Mouse (Mus musculus) cerebellum, adult 2 months (tissue): ENCODE results near the gene Elovl2. TPM values are rescaled to one million over a fixed set of nuclear protein-coding genes. Genes with fewer than 3 reads are reported as not detected.
"Not testable (repeated sequence)": the region's sequence is repeated elsewhere in the genome, so short reads cannot be mapped to it uniquely, and the experiment has no call there.

ENCODE experiments used
- DNase-seq, 2 experiments: peaks; one replicate each; pipeline ENCODE4 v3.0.0; 2021
- H3K27ac ChIP-seq: fragments of 200-500 bp; 2 replicates; pipeline ENCODE4 v1.5.1; 2012; ENCODE audit warnings: low read length, control low read depth, inconsistent platforms; ENCODE audit not compliant: insufficient read depth
- H3K27me3 ChIP-seq: fragments of 200-500 bp; 2 replicates; pipeline ENCODE4 v1.6.1; 2012; ENCODE audit warnings: inconsistent platforms, mild to moderate bottlenecking, low read length, moderate library complexity; ENCODE audit not compliant: control insufficient read depth, insufficient read depth
- H3K4me1 ChIP-seq: fragments of 200-500 bp; 2 replicates; pipeline ENCODE4 v1.6.1; 2011; ENCODE audit warnings: low read length; ENCODE audit not compliant: control insufficient read depth, insufficient read depth
- H3K4me3 ChIP-seq: fragments of 200-500 bp; replicated peaks from 2 replicates; pipeline ENCODE3; 2011; ENCODE audit warnings: mild to moderate bottlenecking, low read depth, low read length, control low read depth; ENCODE audit not compliant: insufficient read depth
- CTCF ChIP-seq: fragments of 200-500 bp; IDR thresholded peaks from 2 replicates; pipeline ENCODE4 v1.5.1; 2011; ENCODE audit warnings: low read depth, mild to moderate bottlenecking, control low read depth, low read length, moderate library complexity, borderline replicate concordance; ENCODE audit not compliant: insufficient read depth
- POLR2A ChIP-seq: fragments of 200-500 bp; IDR thresholded peaks from 2 replicates; pipeline ENCODE4 v1.6.1; 2011; ENCODE audit warnings: low read length, control low read depth, borderline replicate concordance; ENCODE audit not compliant: insufficient read depth
- WGBS: fragments of 180-500 bp; shearing (Covaris S2); methylation state at CpG from one replicate; pipeline ENCODE4 v1.1.7; 2018; 5-methylcytosine and 5-hydroxymethylcytosine counted together
- polyA plus RNA-seq: library from polyadenylated mRNA; depleted of rRNA; stranded (reverse); fragments of >200 nt; gene quantifications from 2 replicates; pipeline ENCODE4 v1.2.3, GENCODE M21; 2012

The Elovl2 gene
- polyA plus RNA-seq, 1 experiment = 18.5 TPM

DNA sequence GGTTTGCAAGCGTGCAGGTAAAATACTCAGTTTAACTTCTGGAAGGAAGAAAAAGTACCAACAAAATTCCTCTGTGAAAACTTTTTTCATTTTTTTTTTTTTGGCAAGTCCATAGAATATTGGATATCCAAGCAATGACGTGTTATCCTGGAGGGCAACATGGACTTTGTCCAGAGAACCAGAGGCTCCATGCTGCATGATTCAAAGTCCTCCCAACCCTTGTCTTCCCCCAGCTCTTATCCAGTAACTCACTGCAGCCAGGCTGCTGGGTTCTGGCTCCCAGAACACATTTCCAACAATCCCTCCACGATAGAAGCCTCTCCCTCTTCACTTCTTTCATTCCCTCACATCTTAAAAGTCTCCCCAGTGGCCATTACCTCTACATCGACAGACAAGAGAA lies 8.9 kb downstream of the Elovl2 start:
- DNase-seq = no peak
- H3K4me3 ChIP-seq = no peak overlapping the region
- no peak overlapping the region for H3K27ac ChIP-seq
- no peaks in the 10 kb centered on the region for H3K27me3 ChIP-seq
- no peak for TF ChIP-seq POLR2A
- TF ChIP-seq CTCF = no peak
- H3K4me1 ChIP-seq = no peaks in the 10 kb centered on the region
- WGBS = 79% methylated on average over 4 of the region's 4 CpGs

DNA sequence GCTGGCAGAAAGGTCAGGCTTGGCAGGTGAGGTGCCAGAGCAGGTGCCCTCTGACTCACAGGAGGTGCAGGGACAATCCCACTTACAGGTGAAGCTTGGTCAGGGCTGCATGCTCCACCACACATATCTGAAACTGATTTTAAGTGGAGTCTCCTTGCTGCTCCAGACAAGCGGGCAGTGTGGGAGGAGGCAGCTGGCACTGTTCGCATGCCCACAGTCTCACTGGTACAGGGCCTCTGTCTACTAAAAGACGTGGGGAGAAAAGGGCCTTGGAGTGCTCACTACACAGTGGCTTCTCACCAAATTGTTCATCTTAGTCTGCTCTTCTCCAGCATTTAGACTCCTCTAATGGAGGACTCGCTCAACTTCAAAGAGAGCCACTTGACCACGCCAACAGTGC lies 14.0 kb downstream of the Elovl2 start:
- Histone ChIP-seq H3K4me1 (no peaks in the 10 kb centered on the region), H3K27me3 (no peaks in the 10 kb centered on the region), H3K4me3 (no peak overlapping the region), H3K27ac (no peak overlapping the region)
- WGBS = 71% methylated on average over 5 of the region's 5 CpGs
- no peak for DNase-seq
- TF ChIP-seq CTCF = no peak
- TF ChIP-seq POLR2A = no peak

DNA sequence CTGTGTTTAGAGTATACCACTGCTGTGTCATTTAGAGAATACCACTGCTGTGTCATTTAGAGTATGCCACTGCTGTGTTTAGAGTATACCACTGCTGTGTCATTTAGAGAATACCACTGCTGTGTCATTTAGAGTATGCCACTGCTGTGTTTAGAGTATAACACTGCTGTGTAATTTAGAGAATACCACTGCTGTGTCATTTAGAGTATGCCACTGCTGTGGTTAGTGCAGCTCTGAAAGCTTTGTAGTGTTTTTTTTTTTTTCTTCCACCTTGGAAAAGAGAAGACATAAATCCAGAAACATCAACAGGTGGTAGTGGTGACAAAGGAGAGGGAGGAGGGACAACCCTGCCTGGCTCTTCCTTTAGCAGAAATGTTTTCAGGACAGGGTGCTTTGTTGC lies 14.6 kb downstream of the Elovl2 start:
- H3K27me3 ChIP-seq, H3K4me3 ChIP-seq, H3K4me1 ChIP-seq, H3K27ac ChIP-seq, DNase-seq: not testable (repeated sequence)

DNA sequence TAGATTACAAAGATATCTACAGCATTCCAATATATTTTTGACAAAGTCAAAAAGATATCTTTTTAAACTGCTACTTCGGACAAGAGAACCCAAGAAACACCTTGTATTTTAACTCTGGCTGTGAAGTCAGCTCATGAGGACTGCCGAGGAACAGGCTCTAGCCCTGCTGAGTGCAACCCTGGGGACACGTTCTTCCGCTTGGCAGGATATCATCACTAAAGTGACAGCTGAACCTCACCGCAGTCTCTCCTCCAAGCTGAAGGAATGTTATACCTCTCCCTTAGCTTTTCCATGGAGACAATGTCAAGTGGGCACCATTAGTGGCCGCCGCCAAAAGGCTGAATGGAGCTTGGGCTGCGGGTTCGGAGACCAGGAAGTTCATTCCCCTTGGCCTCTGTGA lies 16.5 kb downstream of the Elovl2 start:
- Histone ChIP-seq H3K27ac (no peak overlapping the region), H3K27me3 (no peaks in the 10 kb centered on the region), H3K4me1 (no peaks in the 10 kb centered on the region), H3K4me3 (no peak overlapping the region)
- TF ChIP-seq POLR2A = no peak
- TF ChIP-seq CTCF = no peak
- 42% methylated on average over 9 of the region's 9 CpGs for WGBS
- no peak for DNase-seq

DNA sequence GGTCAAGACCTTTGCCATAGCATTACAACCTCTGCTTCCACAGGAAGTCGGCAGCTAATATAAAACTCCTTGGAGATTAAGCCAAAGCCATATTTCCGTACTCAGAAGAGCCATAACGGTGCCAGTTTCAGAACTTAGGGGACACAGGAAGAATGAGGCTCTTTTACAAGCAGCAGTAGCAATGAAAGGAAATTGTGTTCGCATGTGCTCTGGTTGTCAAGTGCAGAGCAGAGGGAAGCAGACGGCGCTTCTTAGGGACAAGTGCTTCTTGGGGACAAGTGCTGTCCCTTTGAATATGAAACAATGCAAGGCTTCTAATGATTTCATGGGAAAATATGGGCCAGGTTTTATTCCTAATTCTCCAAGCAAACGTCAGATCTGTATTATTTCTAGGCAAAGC lies 16.9 kb downstream of the Elovl2 start:
- 58% methylated on average over 7 of the region's 7 CpGs for WGBS
- TF ChIP-seq POLR2A (no peak), CTCF (no peak)
- H3K27me3 ChIP-seq = no peaks in the 10 kb centered on the region
- no peak overlapping the region for H3K4me3 ChIP-seq
- H3K4me1 ChIP-seq = no peaks in the 10 kb centered on the region
- peak in 1 of 2 experiments; percentile 15 for DNase-seq
- no peak overlapping the region for H3K27ac ChIP-seq

DNA sequence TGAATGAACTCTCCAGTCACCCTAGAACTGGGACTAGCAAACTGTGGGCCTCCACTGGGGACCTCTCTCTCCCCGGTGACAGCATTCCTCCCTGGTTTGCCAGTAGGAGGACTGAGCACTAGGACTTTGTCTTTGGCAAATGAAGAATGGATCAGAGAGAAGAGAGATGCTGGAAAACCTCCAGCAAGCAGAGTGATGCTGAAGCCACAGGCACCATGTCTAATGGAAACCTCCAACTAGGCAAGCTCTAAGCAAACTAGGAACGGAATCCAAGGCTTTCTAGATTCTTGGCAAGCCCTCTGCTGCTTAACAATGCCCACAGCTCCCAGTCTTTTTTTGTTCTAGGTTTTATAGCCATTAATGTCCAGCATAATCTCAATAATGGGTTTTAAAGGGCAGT lies 19.3 kb downstream of the Elovl2 start:
- WGBS = 16% methylated on average over 2 of the region's 2 CpGs
- Histone ChIP-seq H3K4me1 (no peaks in the 10 kb centered on the region), H3K27ac (no peak overlapping the region), H3K4me3 (no peak overlapping the region), H3K27me3 (no peaks in the 10 kb centered on the region)
- peak in 1 of 2 experiments; percentile 29 for DNase-seq
- no peak for TF ChIP-seq CTCF
- no peak for TF ChIP-seq POLR2A

DNA sequence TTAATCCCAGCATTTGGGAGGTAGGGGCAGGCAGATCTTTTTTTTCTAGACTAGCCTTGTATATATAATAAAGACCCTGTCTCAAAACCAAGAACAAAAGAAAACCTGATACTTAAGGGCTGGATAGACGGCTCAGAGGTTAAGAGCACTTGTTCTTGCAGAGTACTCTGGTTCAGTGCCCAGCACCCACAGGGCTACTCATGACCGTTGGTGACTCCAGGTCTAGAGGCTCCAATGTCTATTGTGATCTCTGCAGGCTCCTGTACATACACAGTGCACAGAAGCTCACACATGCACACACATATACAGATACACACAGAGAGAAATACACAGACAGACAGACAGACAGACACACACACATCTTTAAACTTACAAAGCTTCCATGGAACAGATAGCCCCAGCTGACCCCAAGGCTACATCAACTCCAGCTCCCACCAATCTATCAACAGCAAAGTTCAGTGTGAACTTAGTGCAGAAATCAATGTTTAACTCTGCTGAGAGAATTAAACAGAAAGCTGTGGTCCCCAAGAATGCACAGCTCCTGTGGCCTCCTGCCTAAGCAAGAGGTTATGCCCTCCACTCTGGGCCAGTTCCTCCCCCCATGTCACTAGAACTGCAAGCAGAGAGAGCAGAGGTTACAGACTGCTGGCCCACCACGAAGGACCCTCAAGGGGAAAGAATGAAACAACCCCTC lies 24.4 kb downstream of the Elovl2 start:
- WGBS = 63% methylated on average over 3 of the region's 3 CpGs
- DNase-seq = no peak
- Histone ChIP-seq H3K4me1 (no peaks in the 10 kb centered on the region), H3K4me3 (no peak overlapping the region), H3K27ac (no peak overlapping the region), H3K27me3 (no peaks in the 10 kb centered on the region)
- TF ChIP-seq CTCF (no peak), POLR2A (no peak)

DNA sequence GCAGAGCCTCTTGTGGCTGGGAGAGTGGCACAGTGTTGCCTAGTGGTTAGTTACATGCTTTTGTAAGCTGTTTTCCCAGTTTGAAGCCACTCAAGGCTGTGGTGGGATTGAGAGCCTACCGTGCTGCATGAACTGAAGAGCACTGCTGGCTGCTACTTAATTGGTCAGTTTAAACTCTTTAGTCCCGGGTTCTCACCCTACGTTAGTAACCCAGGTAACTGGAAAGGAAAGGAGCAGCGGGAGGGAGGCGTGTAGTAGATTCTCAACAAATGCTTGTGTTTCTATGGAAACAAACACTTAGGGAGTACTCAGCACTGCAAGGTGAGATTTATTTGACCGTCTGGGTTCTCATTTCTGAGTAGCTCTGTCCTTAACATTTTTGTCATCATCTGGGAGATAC lies 32.3 kb downstream of the Elovl2 start:
- WGBS = 72% methylated on average over 6 of the region's 6 CpGs
- H3K4me1 ChIP-seq = no peaks in the 10 kb centered on the region
- TF ChIP-seq POLR2A (no peak), CTCF (no peak)
- H3K4me3 ChIP-seq = no peak overlapping the region
- no peak overlapping the region for H3K27ac ChIP-seq
- H3K27me3 ChIP-seq = no peaks in the 10 kb centered on the region
- no peak for DNase-seq
